Mouse (Mus musculus) kidney, postnatal 0 days (tissue): ENCODE results near the gene Cyp4a12b. TPM values are rescaled to one million over a fixed set of nuclear protein-coding genes. Genes with fewer than 3 reads are reported as not detected.
"Not testable (repeated sequence)": the region's sequence is repeated elsewhere in the genome, so short reads cannot be mapped to it uniquely, and the experiment has no call there.

Source experiments
- ATAC-seq: fragments of 200-750 bp; cut with Nextera tagmentation; replicated peaks from 2 replicates; pipeline ENCODE4 v1.8.0; 2017; ENCODE audit warnings: low read depth, moderate number of reproducible peaks, moderate TSS enrichment, moderate library complexity; ENCODE audit not compliant: low FRiP score
- DNase-seq: peaks from one replicate; pipeline ENCODE4 v3.0.0-alpha.2; 2016; ENCODE audit warnings: low spot score
- H3K27ac ChIP-seq: fragments of 300-500 bp; sonication (generic); 2 replicates; pipeline ENCODE4 v1.5.1; 2014; ENCODE audit warnings: mild to moderate bottlenecking
- H3K27me3 ChIP-seq: fragments of 300-500 bp; sonication (generic); 2 replicates; pipeline ENCODE4 v1.6.1; 2014; ENCODE audit warnings: low read length, mixed read lengths; ENCODE audit not compliant: insufficient read depth
- H3K36me3 ChIP-seq: fragments of 300-500 bp; sonication (generic); 2 replicates; pipeline ENCODE4 v1.6.1; 2014; ENCODE audit warnings: low read length, mixed read lengths; ENCODE audit not compliant: insufficient read depth
- H3K4me1 ChIP-seq: fragments of 300-500 bp; sonication (generic); replicated peaks from 2 replicates; pipeline ENCODE4 v1.6.1; 2014; ENCODE audit warnings: antibody characterized with exemption, low read length, mixed read lengths; ENCODE audit not compliant: insufficient read depth
- H3K4me2 ChIP-seq: fragments of 300-500 bp; sonication (generic); 2 replicates; pipeline ENCODE4 v1.6.1; 2014; ENCODE audit warnings: mild to moderate bottlenecking, low read length, moderate library complexity, mixed read lengths
- H3K4me3 ChIP-seq: fragments of 300-500 bp; sonication (generic); replicated peaks from 2 replicates; pipeline ENCODE4 v1.5.1; 2014; ENCODE audit warnings: low read depth, low read length
- H3K9ac ChIP-seq: fragments of 300-500 bp; sonication (generic); 2 replicates; pipeline ENCODE4 v1.6.1; 2014; ENCODE audit warnings: low read depth, low read length
- H3K9me3 ChIP-seq: fragments of 300-500 bp; sonication (generic); replicated peaks from 2 replicates; pipeline ENCODE4 v1.6.1; 2016; ENCODE audit warnings: low read length, inconsistent platforms, mixed read lengths
- CTCF ChIP-seq: IDR thresholded peaks from 2 replicates; pipeline ENCODE4 v1.5.1; 2016; ENCODE audit warnings: antibody characterized with exemption, low read depth, mild to moderate bottlenecking, moderate library complexity
- WGBS: fragments of 180-500 bp; shearing (Covaris S2); extraction: QIAGEN DNeasy Blood & Tissue Kit; methylation state at CpG from one replicate; pipeline ENCODE4 v1.1.7; 2014; 5-methylcytosine and 5-hydroxymethylcytosine counted together
- polyA plus RNA-seq: library from polyadenylated mRNA; unstranded; fragments of >200 nt; fragmentation: Nextera tagmentation; extraction: Ambion mirVana; gene quantifications from 2 replicates; pipeline ENCODE4 v1.2.1, GENCODE M21; 2015

The Cyp4a12b gene
- 0.34 and 0.46 TPM in 2 replicates for polyA plus RNA-seq

DNA sequence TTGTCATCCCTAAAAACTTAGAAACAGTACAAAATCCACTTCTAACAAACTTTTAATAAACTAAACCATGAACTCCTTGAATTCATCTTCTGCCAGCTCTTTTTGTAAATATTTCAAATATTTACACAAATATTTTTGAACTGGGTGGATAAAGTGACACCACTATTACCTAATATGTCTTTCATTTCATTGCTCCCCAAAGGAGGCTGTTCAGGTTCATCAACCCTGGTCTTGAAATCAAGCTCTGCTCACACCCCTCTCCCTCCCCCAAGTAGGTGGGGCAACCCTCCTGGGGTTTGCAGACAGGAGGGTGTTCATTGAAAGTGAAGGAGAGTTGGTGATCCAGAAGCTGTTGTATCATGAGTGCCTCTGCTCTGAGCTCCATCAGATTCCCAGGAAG lies at the start of gene Cyp4a12b:
Gene Cyp4a12b (plus strand): TSS at position 301 of the 400 bp plus-strand sequence.
- not testable (repeated sequence) for H3K9ac ChIP-seq, H3K36me3 ChIP-seq, H3K4me1 ChIP-seq, H3K4me2 ChIP-seq, ATAC-seq, H3K27ac ChIP-seq, H3K4me3 ChIP-seq, H3K9me3 ChIP-seq, DNase-seq, H3K27me3 ChIP-seq

DNA sequence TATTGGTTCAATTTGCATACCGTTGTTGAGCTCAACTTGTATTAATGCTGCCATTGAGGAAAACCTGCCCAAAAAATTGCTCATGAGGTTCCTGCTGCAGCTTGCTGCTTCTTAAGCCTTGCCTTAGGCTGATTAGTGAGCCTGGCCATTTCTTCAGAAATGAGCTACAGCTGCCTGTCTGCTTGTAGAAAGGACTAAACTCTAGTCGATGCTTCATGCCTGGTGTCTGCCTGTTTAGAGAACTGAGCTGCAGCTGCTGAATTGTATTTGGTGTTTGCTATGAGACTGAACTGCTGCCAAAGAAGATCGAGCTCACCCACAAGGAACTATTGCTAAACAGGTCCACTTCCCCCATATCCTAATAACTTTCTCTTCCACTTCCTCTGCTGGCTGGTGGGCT lies 45.8 kb upstream of the Cyp4a12b start:
- ATAC-seq, H3K9ac ChIP-seq, H3K27me3 ChIP-seq, H3K27ac ChIP-seq, H3K4me3 ChIP-seq, DNase-seq, H3K4me2 ChIP-seq, H3K36me3 ChIP-seq, H3K4me1 ChIP-seq, H3K9me3 ChIP-seq: not testable (repeated sequence)
- WGBS = 96% methylated on average over 3 of the region's 3 CpGs

DNA sequence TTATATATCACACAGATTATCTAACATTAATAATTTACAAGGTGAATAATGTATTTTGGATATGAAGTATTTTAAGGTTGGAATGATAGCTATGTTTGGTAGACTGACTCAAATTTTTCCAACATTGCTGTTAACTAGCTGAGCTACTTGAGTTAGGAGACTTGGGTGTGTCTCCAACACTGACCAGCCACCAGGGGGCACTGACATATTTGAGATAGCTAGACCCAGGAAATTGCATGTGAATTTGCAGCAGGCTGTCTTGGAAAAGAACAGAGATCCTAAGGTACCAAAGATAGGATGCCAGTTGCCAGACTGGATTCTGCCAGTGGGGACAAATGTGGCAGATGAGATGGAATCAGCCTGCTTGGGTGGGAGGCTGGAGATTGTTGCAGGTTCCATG lies 43.4 kb upstream of the Cyp4a12b start:
- not testable (repeated sequence) for DNase-seq, H3K9me3 ChIP-seq

DNA sequence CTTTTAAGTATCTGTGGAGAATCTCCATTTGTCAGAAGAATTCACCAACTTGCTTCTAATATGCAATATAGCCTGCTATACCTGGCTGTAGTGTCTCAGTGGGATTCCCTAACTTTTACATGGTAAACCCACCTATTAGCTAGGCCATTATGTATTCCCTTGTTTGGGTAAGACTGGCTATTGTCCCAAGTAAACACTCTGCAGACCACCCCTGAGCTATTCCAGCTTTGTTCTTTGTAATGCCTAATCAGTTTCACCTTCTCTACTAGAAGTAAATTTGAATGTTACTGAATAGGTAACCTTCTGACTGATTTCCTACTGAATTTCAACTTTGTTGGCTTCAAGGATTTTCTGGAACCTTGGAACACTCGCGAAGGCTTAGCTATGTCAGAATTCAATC lies 15.2 kb upstream of the Cyp4a12b start:
- H3K4me3 ChIP-seq, ATAC-seq, H3K36me3 ChIP-seq, H3K27me3 ChIP-seq, H3K4me2 ChIP-seq, H3K9ac ChIP-seq, H3K4me1 ChIP-seq, DNase-seq, H3K27ac ChIP-seq, H3K9me3 ChIP-seq: not testable (repeated sequence)
- 85% methylated on average over 2 of the region's 2 CpGs for WGBS

More for the DNA sequence above, 43.4 kb upstream of the Cyp4a12b start:
- H3K4me3 ChIP-seq, H3K4me2 ChIP-seq, H3K27ac ChIP-seq, H3K4me1 ChIP-seq, H3K9ac ChIP-seq, H3K36me3 ChIP-seq, H3K27me3 ChIP-seq: not testable (repeated sequence)
- peak; percentile 59 for TF ChIP-seq CTCF
- 0 out of 2 replicates have a peak, but pooled peaks have one; percentile 40 for ATAC-seq

DNA sequence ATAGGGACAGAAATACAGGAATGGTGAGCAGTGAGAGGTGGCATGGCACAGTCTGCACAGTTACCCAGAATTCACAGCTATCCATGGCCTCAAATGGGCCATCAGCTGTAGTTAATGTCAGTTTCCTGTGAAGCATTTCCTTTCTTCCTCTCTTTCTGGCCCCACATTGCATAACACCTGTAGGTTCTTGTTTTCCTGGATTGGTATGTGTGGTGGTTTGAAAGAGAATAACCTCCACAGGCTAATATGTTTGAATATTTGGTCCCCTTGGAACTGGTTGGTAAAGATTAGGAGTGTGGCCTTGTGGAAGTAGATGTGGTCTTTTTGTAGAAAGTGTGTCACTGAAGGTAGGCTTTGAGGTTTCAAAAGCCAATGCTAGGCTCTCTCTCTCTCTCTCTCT lies 14.5 kb upstream of the Cyp4a12b start:
- H3K36me3 ChIP-seq, H3K4me1 ChIP-seq, H3K9ac ChIP-seq, DNase-seq, H3K4me3 ChIP-seq, H3K4me2 ChIP-seq, H3K27me3 ChIP-seq, H3K9me3 ChIP-seq, ATAC-seq, H3K27ac ChIP-seq: not testable (repeated sequence)

DNA sequence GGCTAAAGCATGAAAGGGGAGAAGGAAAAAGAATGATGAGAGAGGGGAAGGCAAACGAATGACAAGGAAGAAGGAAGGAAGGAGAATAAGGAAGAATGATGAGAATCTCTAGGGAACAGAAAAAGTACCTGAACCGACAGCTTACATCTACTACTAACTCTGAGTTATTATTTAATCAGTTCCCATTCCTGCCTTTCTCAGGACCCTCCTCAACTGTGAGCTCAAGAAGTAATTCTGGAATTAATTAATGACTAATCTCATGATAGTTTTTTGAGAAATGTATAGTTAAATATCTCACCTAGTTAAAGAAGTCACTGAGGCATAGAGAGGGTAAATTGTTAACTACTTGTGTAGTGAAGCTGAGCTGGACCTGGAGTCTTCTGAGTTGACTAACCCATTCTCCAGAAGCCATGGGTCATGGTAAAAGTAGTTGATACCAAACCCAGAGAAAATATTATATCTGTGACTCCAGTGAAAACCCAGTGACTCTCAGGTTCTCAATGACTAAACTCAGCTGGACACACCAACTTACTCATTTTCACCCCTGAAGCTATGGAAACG lies 39.2 kb downstream of the Cyp4a12b start:
- Histone ChIP-seq H3K4me3 (no peak overlapping the region), H3K9me3 (no peaks in the 10 kb centered on the region), H3K9ac (no peak overlapping the region), H3K27ac (no peak overlapping the region), H3K36me3 (no peaks in the 10 kb centered on the region), H3K4me2 (no peak overlapping the region), H3K4me1 (no peaks in the 10 kb centered on the region), H3K27me3 (no peaks in the 10 kb centered on the region)
- ATAC-seq (peak; percentile 66; the same call in 1 of the 2 replicates), DNase-seq (peak; percentile 9)
- no peak for TF ChIP-seq CTCF
- WGBS = 44% methylated on average over 3 of the region's 3 CpGs

DNA sequence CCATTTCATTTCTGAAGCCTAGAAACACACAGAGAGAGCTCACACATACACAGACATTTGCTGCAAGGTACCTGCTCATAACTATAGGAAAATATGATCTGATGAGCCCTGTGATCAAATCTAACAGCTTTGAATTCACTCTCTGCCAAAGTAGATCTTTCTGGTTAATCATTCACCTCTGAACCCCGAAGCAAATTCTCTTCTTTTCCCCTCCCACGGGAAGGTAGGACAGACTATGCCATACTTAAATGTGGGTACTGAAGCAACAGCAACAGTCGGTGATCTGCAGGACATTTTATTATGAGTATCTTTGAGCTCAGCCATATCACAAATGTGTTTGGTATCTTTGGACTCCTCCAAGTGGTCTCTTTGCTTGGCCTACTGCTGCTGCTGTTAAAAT lies 40.9 kb downstream of the Cyp4a12b start, which contains the start of gene Cyp4a30b:
Gene Cyp4a30b (plus strand): TSS at position 301 of the 400 bp plus-strand sequence.
- Histone ChIP-seq H3K27me3 (no peaks in the 10 kb centered on the region), H3K9ac (no peak within 1 kb of the TSS), H3K4me2 (no peak within 1 kb of the TSS), H3K9me3 (no peaks in the 10 kb centered on the region), H3K4me1 (no peaks in the 10 kb centered on the region), H3K36me3 (no peaks in the 10 kb centered on the region), H3K27ac (no peak within 1 kb of the TSS), H3K4me3 (no peak within 1 kb of the TSS)
- WGBS = 46% methylated on average over 3 of the region's 3 CpGs
- TF ChIP-seq CTCF = no peak
- no peak for DNase-seq
- ATAC-seq = no peak

DNA sequence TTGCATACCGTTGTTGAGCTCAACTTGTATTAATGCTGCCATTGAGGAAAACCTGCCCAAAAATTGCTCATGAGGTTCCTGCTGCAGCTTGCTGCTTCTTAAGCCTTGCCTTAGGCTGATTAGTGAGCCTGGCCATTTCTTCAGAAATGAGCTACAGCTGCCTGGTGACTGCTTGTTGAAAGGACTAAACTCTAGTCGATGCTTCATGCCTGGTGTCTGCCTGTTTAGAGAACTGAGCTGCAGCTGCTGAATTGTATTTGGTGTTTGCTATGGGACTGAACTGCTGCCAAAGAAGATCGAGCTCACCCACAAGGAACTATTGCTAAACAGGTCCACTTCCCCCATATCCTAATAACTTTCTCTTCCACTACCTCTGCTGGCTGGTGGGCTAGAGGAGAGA lies 62.2 kb downstream of the Cyp4a12b start:
- ATAC-seq, H3K36me3 ChIP-seq: not testable (repeated sequence)
- WGBS = 77% methylated on average over 3 of the region's 3 CpGs

More for the DNA sequence above, 62.2 kb downstream of the Cyp4a12b start:
- H3K9ac ChIP-seq, H3K27ac ChIP-seq, H3K4me3 ChIP-seq, H3K27me3 ChIP-seq, H3K4me1 ChIP-seq, H3K9me3 ChIP-seq, DNase-seq, H3K4me2 ChIP-seq: not testable (repeated sequence)
